Mouse (Mus musculus): ENCODE results near the gene Padi6.

Gene Padi6

GRCm38 (mm10) chr4:140684881-140685303 is 57.6 kb downstream of the Padi6 start:
- DNase-seq (ENCODE audit: low spot score): no peak

DNA sequence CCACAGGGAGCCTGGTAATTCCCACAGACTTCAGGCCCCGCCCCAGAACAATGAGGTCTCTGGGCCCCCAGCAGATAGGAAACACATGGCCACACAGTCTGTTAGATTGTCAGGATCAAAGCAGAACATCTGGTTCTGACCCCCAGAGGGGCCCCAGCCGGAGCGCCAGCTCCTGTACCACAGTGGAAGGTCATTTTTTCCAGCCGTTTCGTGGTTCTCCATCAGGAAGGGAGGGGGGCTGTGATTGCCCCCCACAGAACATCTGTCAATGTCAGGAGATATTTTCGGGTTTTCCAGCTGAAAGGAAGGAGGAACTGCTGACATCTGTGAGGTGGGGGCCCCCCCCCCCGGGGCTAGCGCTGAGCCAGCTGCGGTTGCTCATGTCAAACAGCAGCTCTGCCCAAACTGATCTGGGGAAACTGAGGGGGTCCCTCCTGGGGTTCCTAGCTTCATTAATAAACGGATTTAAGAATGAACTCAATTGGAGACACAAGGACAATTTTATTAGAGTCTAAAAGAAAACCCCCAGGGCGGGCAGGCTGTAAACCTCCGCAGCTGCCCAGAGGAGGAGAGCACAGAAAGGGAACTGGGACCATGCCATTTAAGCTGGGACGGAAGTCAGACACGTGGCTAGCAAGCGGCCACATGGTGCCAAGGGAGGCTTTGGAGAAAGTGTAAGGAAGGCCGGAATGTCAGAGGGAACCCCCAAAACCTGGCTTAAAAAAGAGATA is 58.1 kb downstream of the Padi6 start:
- DNase-seq (ENCODE audit: low spot score): peak; percentile 89

- DNase-seq (ENCODE audit: low spot score): peak; percentile 56
These were observed 58.8 kb downstream of the Padi6 start for GRCm38 (mm10) chr4:140683608-140684007.

GRCm38 (mm10) chr4:140680731-140681397 is 61.6 kb downstream of the Padi6 start:
- no peak for DNase-seq (ENCODE audit: low spot score)

DNA sequence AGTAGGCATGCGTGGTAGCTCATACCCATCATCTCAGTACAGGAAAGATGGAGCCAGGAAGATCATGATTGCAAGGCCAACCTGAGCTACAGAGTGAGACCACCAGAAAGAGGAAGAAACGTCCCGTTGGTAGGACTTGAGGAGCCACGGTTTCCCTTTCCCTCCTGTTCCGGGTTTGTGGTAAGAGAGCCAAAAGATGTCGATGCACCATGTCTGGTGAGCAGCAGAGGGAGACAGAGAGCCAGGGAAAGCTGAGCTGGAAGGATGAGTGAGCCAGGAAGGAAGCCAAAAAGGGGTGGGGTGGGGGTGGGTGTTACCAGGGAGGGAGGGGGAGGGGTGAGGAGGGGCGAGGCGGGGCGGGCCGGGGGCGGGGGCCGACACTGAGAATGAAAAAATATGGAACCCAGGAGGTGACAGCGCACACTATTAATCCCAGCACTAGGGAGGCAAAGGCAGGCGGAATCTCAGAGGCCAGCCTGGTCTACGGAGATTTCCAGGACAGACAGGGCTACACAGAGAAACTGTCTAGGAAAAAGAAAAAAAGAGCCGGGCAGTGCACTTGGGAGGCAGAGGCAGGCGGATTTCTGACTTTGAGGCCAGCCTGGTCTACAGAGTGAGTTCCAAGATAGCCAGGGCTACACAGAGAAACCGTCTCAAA is 62.6 kb downstream of the Padi6 start:
- DNase-seq (ENCODE audit: low spot score): peak; percentile 86

DNA sequence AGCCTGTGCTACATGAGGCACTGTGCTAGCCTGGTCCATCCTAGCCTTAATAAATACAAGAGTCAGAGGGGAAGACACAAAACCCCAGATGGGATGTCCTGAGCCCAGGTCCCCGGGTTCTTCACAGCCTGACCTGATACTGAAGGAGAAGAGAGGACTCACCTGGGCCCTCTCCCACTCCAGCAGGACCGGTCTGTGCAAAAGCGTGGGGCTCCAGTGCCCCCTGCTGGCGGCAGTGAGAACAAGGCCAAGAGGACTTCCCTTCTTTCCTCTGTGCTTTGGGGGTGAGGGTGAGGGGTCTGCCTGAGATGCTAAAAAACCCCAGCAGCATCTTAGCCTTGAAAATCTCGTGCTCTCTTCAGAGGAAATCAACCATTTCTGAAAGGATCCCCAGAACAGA is 63.4 kb downstream of the Padi6 start:
- peak; percentile 80 for DNase-seq (ENCODE audit: low spot score)
